Mouse (Mus musculus) limb, embryonic 10.5 days (tissue): ENCODE measurements at regions not wholly inside any gene's neighbourhood (a gene's known extent, or its start where the extent isn't known, plus 50 kb on each side); places are given as distances from the start of the nearest gene placed in this dataset.

Source experiments
- DNase-seq: peaks from one replicate; pipeline ENCODE4 v3.0.0-alpha.2; 2017; ENCODE audit warnings: low spot score
- H3K27ac ChIP-seq: fragments of 300-500 bp; sonication (generic); 2 replicates; pipeline ENCODE4 v1.5.1; 2016; ENCODE audit warnings: mild to moderate bottlenecking
- H3K27me3 ChIP-seq: fragments of 300-500 bp; sonication (generic); 2 replicates; pipeline ENCODE4 v1.6.1; 2016; ENCODE audit warnings: low read depth, mild to moderate bottlenecking; ENCODE audit not compliant: poor library complexity, severe bottlenecking
- H3K36me3 ChIP-seq: fragments of 300-500 bp; sonication (generic); 2 replicates; pipeline ENCODE4 v1.6.1; 2016; ENCODE audit warnings: mild to moderate bottlenecking, moderate library complexity
- H3K4me1 ChIP-seq: fragments of 300-500 bp; sonication (generic); 2 replicates; pipeline ENCODE4 v1.6.1; 2016
- H3K4me3 ChIP-seq: fragments of 300-500 bp; sonication (generic); 2 replicates; pipeline ENCODE4 v1.5.1; 2016; ENCODE audit warnings: mild to moderate bottlenecking, moderate library complexity
- H3K9me3 ChIP-seq: fragments of 300-500 bp; sonication (generic); replicated peaks from 2 replicates; pipeline ENCODE4 v1.6.1; 2016; ENCODE audit warnings: mild to moderate bottlenecking
- WGBS: fragments of 180-500 bp; shearing (Covaris S2); methylation state at CpG from one replicate; pipeline ENCODE4 v1.1.7; 2016; 5-methylcytosine and 5-hydroxymethylcytosine counted together

GRCm38 (mm10) chr16:78135501-78135900 is 165.8 kb upstream of the Cxadr start:
- no peak for DNase-seq
- WGBS, result 94% methylated on average over 5 of the region's 5 CpGs
- no peaks in the 10 kb centered on the region for H3K36me3 ChIP-seq

GRCm38 (mm10) chr16:78134531-78134930 is 166.8 kb upstream of the Cxadr start:
- Histone ChIP-seq H3K9me3 (no peaks in the 10 kb centered on the region), H3K27me3 (no peaks in the 10 kb centered on the region), H3K27ac (no peak overlapping the region), H3K4me1 (no peaks in the 10 kb centered on the region), H3K36me3 (no peaks in the 10 kb centered on the region), H3K4me3 (no peak overlapping the region)
- WGBS, result 77% methylated on average over 7 of the region's 7 CpGs
- no peak for DNase-seq

More at GRCm38 (mm10) chr16:78135501-78135900, 165.8 kb upstream of the Cxadr start:
- no peaks in the 10 kb centered on the region for H3K27me3 ChIP-seq
- H3K4me1 ChIP-seq, result no peaks in the 10 kb centered on the region
- H3K4me3 ChIP-seq, result no peak overlapping the region
- no peak overlapping the region for H3K27ac ChIP-seq
- no peaks in the 10 kb centered on the region for H3K9me3 ChIP-seq

- WGBS, result 81% methylated on average over 1 of the region's 1 CpGs
These were observed 179.6 kb upstream of the Cxadr start for GRCm38 (mm10) chr16:78121668-78122067.

GRCm38 (mm10) chr16:78120346-78120899 is 180.9 kb upstream of the Cxadr start:
- Histone ChIP-seq H3K4me1 (no peaks in the 10 kb centered on the region), H3K4me3 (no peak overlapping the region), H3K9me3 (no peaks in the 10 kb centered on the region), H3K36me3 (no peaks in the 10 kb centered on the region), H3K27ac (no peak overlapping the region), H3K27me3 (no peaks in the 10 kb centered on the region)
- DNase-seq, result no peak
- WGBS, result 90% methylated on average over 2 of the region's 2 CpGs

More at GRCm38 (mm10) chr16:78121668-78122067, 179.6 kb upstream of the Cxadr start:
- Histone ChIP-seq H3K27me3 (no peaks in the 10 kb centered on the region), H3K36me3 (no peaks in the 10 kb centered on the region), H3K4me1 (no peaks in the 10 kb centered on the region), H3K9me3 (no peaks in the 10 kb centered on the region), H3K27ac (no peak overlapping the region), H3K4me3 (no peak overlapping the region)
- DNase-seq, result no peak

GRCm38 (mm10) chr16:78104246-78104645 is 197.0 kb upstream of the Cxadr start:
- no peak for DNase-seq
- no peaks in the 10 kb centered on the region; the same call in 1 of the 2 replicates for H3K4me1 ChIP-seq

GRCm38 (mm10) chr16:78101415-78102326 is 199.6 kb upstream of the Cxadr start:
- Histone ChIP-seq H3K4me3 (no peak overlapping the region), H3K4me1 (no peaks in the 10 kb centered on the region; the same call in 1 of the 2 replicates), H3K36me3 (no peaks in the 10 kb centered on the region), H3K27me3 (no peaks in the 10 kb centered on the region), H3K27ac (no peak overlapping the region; the same call in 1 of the 2 replicates), H3K9me3 (no peaks in the 10 kb centered on the region)
- WGBS, result 67% methylated on average over 14 of the region's 14 CpGs
- DNase-seq, result no peak

More at GRCm38 (mm10) chr16:78104246-78104645, 197.0 kb upstream of the Cxadr start:
- H3K9me3 ChIP-seq, result no peaks in the 10 kb centered on the region
- no peak overlapping the region for H3K27ac ChIP-seq
- no peaks in the 10 kb centered on the region for H3K27me3 ChIP-seq
- no peaks in the 10 kb centered on the region for H3K36me3 ChIP-seq
- H3K4me3 ChIP-seq, result no peak overlapping the region

- Histone ChIP-seq H3K9me3 (no peaks in the 10 kb centered on the region), H3K4me3 (no peak overlapping the region), H3K36me3 (no peaks in the 10 kb centered on the region), H3K27me3 (no peaks in the 10 kb centered on the region), H3K4me1 (no peaks in the 10 kb centered on the region; the same call in 1 of the 2 replicates), H3K27ac (no peak overlapping the region)
- DNase-seq, result no peak
- 92% methylated on average over 2 of the region's 2 CpGs for WGBS
These were observed 201.4 kb upstream of the Cxadr start for GRCm38 (mm10) chr16:78099842-78100241.

- H3K27me3 ChIP-seq, result no peaks in the 10 kb centered on the region
- no peak for DNase-seq
- WGBS, result 82% methylated on average over 6 of the region's 6 CpGs
- H3K9me3 ChIP-seq, result no peaks in the 10 kb centered on the region
- H3K4me1 ChIP-seq, result no peaks in the 10 kb centered on the region; the same call in 1 of the 2 replicates
- H3K36me3 ChIP-seq, result no peaks in the 10 kb centered on the region
- H3K27ac ChIP-seq, result no peak overlapping the region
- H3K4me3 ChIP-seq, result no peak overlapping the region
These were observed 202.2 kb upstream of the Cxadr start for GRCm38 (mm10) chr16:78099114-78099513.

- Histone ChIP-seq H3K27ac (no peak overlapping the region), H3K4me3 (no peak overlapping the region), H3K27me3 (no peaks in the 10 kb centered on the region), H3K4me1 (no peaks in the 10 kb centered on the region; the same call in 1 of the 2 replicates), H3K9me3 (no peaks in the 10 kb centered on the region), H3K36me3 (no peaks in the 10 kb centered on the region)
- no peak for DNase-seq
- 88% methylated on average over 6 of the region's 6 CpGs for WGBS
These were observed 202.7 kb upstream of the Cxadr start for GRCm38 (mm10) chr16:78098555-78098954.

GRCm38 (mm10) chr16:78096571-78096970 is 204.7 kb upstream of the Cxadr start:
- no peaks in the 10 kb centered on the region for H3K9me3 ChIP-seq
- no peak overlapping the region for H3K4me3 ChIP-seq
- H3K27ac ChIP-seq, result no peak overlapping the region
- 50% methylated on average over 1 of the region's 1 CpGs for WGBS
- H3K27me3 ChIP-seq, result no peaks in the 10 kb centered on the region
- no peaks in the 10 kb centered on the region; the same call in 1 of the 2 replicates for H3K4me1 ChIP-seq
- H3K36me3 ChIP-seq, result no peaks in the 10 kb centered on the region
- no peak for DNase-seq

- H3K36me3 ChIP-seq, result no peaks in the 10 kb centered on the region
- WGBS, result 92% methylated on average over 3 of the region's 3 CpGs
- no peak for DNase-seq
- H3K27me3 ChIP-seq, result no peaks in the 10 kb centered on the region
- no peak overlapping the region for H3K27ac ChIP-seq
- no peaks in the 10 kb centered on the region for H3K9me3 ChIP-seq
- H3K4me3 ChIP-seq, result no peak overlapping the region
- H3K4me1 ChIP-seq, result no peaks in the 10 kb centered on the region
These were observed 211.1 kb upstream of the Cxadr start for GRCm38 (mm10) chr16:78090155-78090554.

- H3K4me3 ChIP-seq, result no peak overlapping the region
- 75% methylated on average over 10 of the region's 10 CpGs for WGBS
- H3K4me1 ChIP-seq, result peaks cover 13% of the 10 kb centered on the region
- H3K9me3 ChIP-seq, result no peaks in the 10 kb centered on the region
- H3K27me3 ChIP-seq, result no peaks in the 10 kb centered on the region
- H3K27ac ChIP-seq, result no peak overlapping the region
- no peaks in the 10 kb centered on the region for H3K36me3 ChIP-seq
- no peak for DNase-seq
These were observed 233.7 kb upstream of the Cxadr start for GRCm38 (mm10) chr16:78067532-78068118.

- Histone ChIP-seq H3K36me3 (no peaks in the 10 kb centered on the region), H3K27ac (no peak overlapping the region), H3K4me1 (peaks cover 15% of the 10 kb centered on the region; the same call in 1 of the 2 replicates), H3K27me3 (no peaks in the 10 kb centered on the region), H3K9me3 (no peaks in the 10 kb centered on the region), H3K4me3 (no peak overlapping the region)
- DNase-seq, result no peak
- WGBS, result 92% methylated on average over 6 of the region's 6 CpGs
These were observed 240.8 kb upstream of the Cxadr start for GRCm38 (mm10) chr16:78060516-78060915.
